Mouse (Mus musculus): ENCODE results near the gene Actn3. TPM values are rescaled to one million over a fixed set of nuclear protein-coding genes. Genes with fewer than 3 reads are reported as not detected.

The Actn3 gene
- polyA plus RNA-seq, 1 experiment from 2014 or later = 2.5 TPM

Other genes starting within 250 kb of the Actn3 start
- 2.3 and 3.6 TPM in 2 replicates for gene Gm960, start 179.2 kb downstream of the Actn3 start, polyA plus RNA-seq (2015; fragmentation: Nextera tagmentation; extraction: Ambion mirVana)
- 2.8 and 2.9 TPM in 2 replicates for gene Sptbn2, start 166.7 kb downstream of the Actn3 start, polyA plus RNA-seq (2015; fragmentation: Nextera tagmentation; extraction: Ambion mirVana)
- gene Rbm4b, start 121.4 kb downstream of the Actn3 start, polyA plus RNA-seq (2015; fragmentation: Nextera tagmentation; extraction: Ambion mirVana) = 57.7 and 59.7 TPM in 2 replicates
- 50.1 and 52.2 TPM in 2 replicates for gene Rbm4, start 84.0 kb downstream of the Actn3 start, polyA plus RNA-seq (2015; fragmentation: Nextera tagmentation; extraction: Ambion mirVana)
- gene Gm21992, start 66.3 kb downstream of the Actn3 start, polyA plus RNA-seq (2015; fragmentation: Nextera tagmentation; extraction: Ambion mirVana) = 29.9 and 38.0 TPM in 2 replicates
- gene Rbm14, start 66.3 kb downstream of the Actn3 start, polyA plus RNA-seq (2015; fragmentation: Nextera tagmentation; extraction: Ambion mirVana) = 70.3 and 75.2 TPM in 2 replicates
- 51.1 and 54.1 TPM in 2 replicates for gene Ccs, start 38.6 kb downstream of the Actn3 start, polyA plus RNA-seq (2015; fragmentation: Nextera tagmentation; extraction: Ambion mirVana)
- gene Ccdc87, start 38.5 kb downstream of the Actn3 start, polyA plus RNA-seq (2015; fragmentation: Nextera tagmentation; extraction: Ambion mirVana) = 0.12 TPM in 1 of 2 replicates, not detected in the other
- 24.9 and 34.0 TPM in 2 replicates for gene Ctsf, start 22.8 kb downstream of the Actn3 start, polyA plus RNA-seq (2015; fragmentation: Nextera tagmentation; extraction: Ambion mirVana)
- gene Zdhhc24, start 759 bp upstream of the Actn3 start, polyA plus RNA-seq (2015; fragmentation: Nextera tagmentation; extraction: Ambion mirVana) = 11.4 and 11.6 TPM in 2 replicates
- gene Bbs1, start 28.7 kb upstream of the Actn3 start, polyA plus RNA-seq (2015; fragmentation: Nextera tagmentation; extraction: Ambion mirVana) = 2.7 and 3.0 TPM in 2 replicates
- gene Dpp3, start 50.4 kb upstream of the Actn3 start, polyA plus RNA-seq (2015; fragmentation: Nextera tagmentation; extraction: Ambion mirVana) = 107 and 122 TPM in 2 replicates
- 1.7 and 1.9 TPM in 2 replicates for gene Peli3, start 65.2 kb upstream of the Actn3 start, polyA plus RNA-seq (2015; fragmentation: Nextera tagmentation; extraction: Ambion mirVana)
- 95.8 and 100 TPM in 2 replicates for gene Mrpl11, start 84.2 kb upstream of the Actn3 start, polyA plus RNA-seq (2015; fragmentation: Nextera tagmentation; extraction: Ambion mirVana)
- gene Npas4, start 112.4 kb upstream of the Actn3 start, polyA plus RNA-seq (2015; fragmentation: Nextera tagmentation; extraction: Ambion mirVana) = 0.22 and 0.24 TPM in 2 replicates
- 3.6 and 3.7 TPM in 2 replicates for gene Slc29a2, start 146.0 kb upstream of the Actn3 start, polyA plus RNA-seq (2015; fragmentation: Nextera tagmentation; extraction: Ambion mirVana)
- gene B4gat1, start 160.9 kb upstream of the Actn3 start, polyA plus RNA-seq (2015; fragmentation: Nextera tagmentation; extraction: Ambion mirVana) = 38.7 and 42.1 TPM in 2 replicates
- 2.2 and 2.3 TPM in 2 replicates for gene AC124502.3, start 161.0 kb upstream of the Actn3 start, polyA plus RNA-seq (2015; fragmentation: Nextera tagmentation; extraction: Ambion mirVana)
- 39.5 and 39.9 TPM in 2 replicates for gene Brms1, start 163.4 kb upstream of the Actn3 start, polyA plus RNA-seq (2015; fragmentation: Nextera tagmentation; extraction: Ambion mirVana)
- gene Rin1, start 172.6 kb upstream of the Actn3 start, polyA plus RNA-seq (2015; fragmentation: Nextera tagmentation; extraction: Ambion mirVana) = 2.3 and 3.6 TPM in 2 replicates
- gene Cd248, start 190.2 kb upstream of the Actn3 start, polyA plus RNA-seq (2015; fragmentation: Nextera tagmentation; extraction: Ambion mirVana) = 58.4 and 68.3 TPM in 2 replicates
- gene Tmem151a, start 207.6 kb upstream of the Actn3 start, polyA plus RNA-seq (2015; fragmentation: Nextera tagmentation; extraction: Ambion mirVana) = 5.9 and 6.4 TPM in 2 replicates
- 101 TPM in 2 replicates for gene Yif1a, start 210.6 kb upstream of the Actn3 start, polyA plus RNA-seq (2015; fragmentation: Nextera tagmentation; extraction: Ambion mirVana)
- 15.1 and 16.6 TPM in 2 replicates for gene Cnih2, start 220.6 kb upstream of the Actn3 start, polyA plus RNA-seq (2015; fragmentation: Nextera tagmentation; extraction: Ambion mirVana)
- gene Rab1b, start 229.2 kb upstream of the Actn3 start, polyA plus RNA-seq (2015; fragmentation: Nextera tagmentation; extraction: Ambion mirVana) = 227 and 233 TPM in 2 replicates
- gene Klc2, start 240.7 kb upstream of the Actn3 start, polyA plus RNA-seq (2015; fragmentation: Nextera tagmentation; extraction: Ambion mirVana) = 18.0 and 19.0 TPM in 2 replicates